Mouse (Mus musculus) ES-Bruce4 (cell line): ENCODE measurements around the gene H2afb3. TPM values are rescaled to one million over a fixed set of nuclear protein-coding genes. Genes with fewer than 3 reads are reported as not detected.
"Not testable (repeated sequence)": the region's sequence is repeated elsewhere in the genome, so short reads cannot be mapped to it uniquely, and the experiment has no call there.

ENCODE experiments used
- H3K27ac ChIP-seq: 2 replicates; pipeline ENCODE4 v1.5.1; 2012; ENCODE audit warnings: low read length, inconsistent platforms; ENCODE audit not compliant: insufficient read depth
- H3K27me3 ChIP-seq: 2 replicates; pipeline ENCODE4 v1.6.1; 2012; ENCODE audit warnings: mild to moderate bottlenecking, low read length, inconsistent platforms; ENCODE audit not compliant: control insufficient read depth, poor library complexity, insufficient read depth, severe bottlenecking
- H3K36me3 ChIP-seq: 2 replicates; pipeline ENCODE4 v1.6.1; 2012; ENCODE audit warnings: inconsistent platforms, mild to moderate bottlenecking, low read length, moderate library complexity; ENCODE audit not compliant: control insufficient read depth, poor library complexity, insufficient read depth, severe bottlenecking
- H3K4me1 ChIP-seq: one replicate; pipeline ENCODE4 v1.8.1; 2011; ENCODE audit warnings: low read length; ENCODE audit not compliant: control insufficient read depth, insufficient read depth
- H3K4me3 ChIP-seq: 2 replicates; pipeline ENCODE4 v1.5.1; 2011; ENCODE audit warnings: low read depth, mild to moderate bottlenecking, low read length
- H3K9ac ChIP-seq: 2 replicates; pipeline ENCODE4 v1.6.1; 2012; ENCODE audit warnings: low read depth, mild to moderate bottlenecking, inconsistent platforms; ENCODE audit not compliant: poor library complexity, severe bottlenecking
- H3K9me3 ChIP-seq: replicated peaks from 2 replicates; pipeline ENCODE4 v1.6.1; 2012; ENCODE audit warnings: mild to moderate bottlenecking, low read length, inconsistent platforms; ENCODE audit not compliant: control insufficient read depth, poor library complexity, insufficient read depth, severe bottlenecking
- CTCF ChIP-seq: IDR thresholded peaks from one replicate; pipeline ENCODE4 v1.8.1; 2011; ENCODE audit warnings: low read depth, low read length
- EP300 ChIP-seq: IDR thresholded peaks from 2 replicates; pipeline ENCODE4 v1.6.1; 2011; ENCODE audit warnings: low read depth, low read length; ENCODE audit not compliant: insufficient read depth
- POLR2A ChIP-seq: IDR thresholded peaks from one replicate; pipeline ENCODE4 v1.8.1; 2011; ENCODE audit warnings: low read length; ENCODE audit not compliant: insufficient read depth
- polyA plus RNA-seq: library from polyadenylated mRNA; stranded (reverse); fragments of >200 nt; gene quantifications from 2 replicates; pipeline ENCODE4 v1.2.4, GENCODE M21; 2011; ENCODE audit warnings: low read depth; ENCODE audit not compliant: missing spikeins, insufficient read depth, insufficient read length

Gene H2afb3
- not detected in 2 replicates for polyA plus RNA-seq

DNA sequence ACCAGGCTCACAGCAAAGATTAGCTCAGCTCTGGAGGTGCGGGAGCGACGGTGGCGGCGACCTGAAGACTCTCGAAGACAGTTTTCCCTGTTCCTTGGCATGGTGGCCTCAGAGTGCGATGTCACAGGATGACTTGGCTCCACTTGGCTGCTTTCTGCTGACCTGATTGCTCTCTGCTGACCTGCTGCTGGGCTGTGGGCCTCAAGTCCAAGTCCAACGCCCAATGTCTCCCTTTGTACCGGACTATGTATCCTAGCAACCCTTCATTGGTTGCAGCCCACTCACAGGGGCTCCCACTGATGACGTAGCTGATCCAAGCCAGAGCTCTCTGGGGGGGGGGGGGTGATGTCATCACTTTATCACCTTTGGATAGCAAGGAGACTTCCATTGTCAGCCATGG is at the start of gene H2afb3:
TSS of gene H2afb3 (minus strand) at position 101 of the 400 bp plus-strand sequence.
- not testable (repeated sequence) for H3K36me3 ChIP-seq, H3K4me3 ChIP-seq, H3K27me3 ChIP-seq, H3K9me3 ChIP-seq, H3K27ac ChIP-seq, H3K4me1 ChIP-seq, H3K9ac ChIP-seq

DNA sequence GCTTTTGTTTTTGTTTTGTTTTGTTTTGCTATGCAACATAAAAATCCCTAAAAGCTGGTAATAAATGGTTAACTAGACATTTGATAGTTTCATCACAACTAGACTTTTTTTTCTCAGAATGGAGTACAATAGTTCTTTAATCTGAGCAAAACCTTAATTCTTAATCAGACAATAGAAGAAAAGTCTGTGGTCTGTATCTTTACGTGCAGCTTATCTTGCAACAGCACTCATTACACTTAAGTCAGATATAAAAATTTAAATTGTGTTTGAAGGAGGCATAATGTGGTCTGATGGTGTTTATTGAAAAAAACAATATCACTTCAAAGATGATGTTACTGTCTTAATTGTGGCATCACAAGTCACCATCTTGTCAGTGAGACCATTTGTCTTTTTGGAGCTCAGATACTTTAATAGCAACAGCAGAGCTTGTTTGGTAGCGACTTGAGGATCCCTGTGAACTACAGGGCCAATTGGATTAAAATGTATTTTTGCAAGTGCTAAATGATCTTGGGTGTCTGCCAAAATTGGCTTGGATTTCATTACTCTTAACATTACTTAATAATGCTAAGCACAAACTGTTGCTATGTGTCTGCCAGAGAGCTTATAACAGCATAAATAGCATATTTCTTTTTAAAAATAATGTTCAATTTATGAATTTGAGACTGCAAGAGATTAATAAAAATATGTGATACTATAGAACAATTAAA is 11.3 kb downstream of the H2afb3 start:
- H3K4me1 ChIP-seq, result no peaks in the 10 kb centered on the region
- no peak overlapping the region for H3K4me3 ChIP-seq
- H3K27me3 ChIP-seq, result no peaks in the 10 kb centered on the region
- no peak overlapping the region for H3K27ac ChIP-seq
- H3K9me3 ChIP-seq, result no peaks in the 10 kb centered on the region
- H3K9ac ChIP-seq, result no peak overlapping the region
- H3K36me3 ChIP-seq, result no peaks in the 10 kb centered on the region
- TF ChIP-seq CTCF (no peak), POLR2A (no peak), EP300 (no peak)

GRCm38 (mm10) chrX:120292832-120293750 is 19.8 kb downstream of the H2afb3 start:
- H3K27me3 ChIP-seq, result peaks cover 2% of the 10 kb centered on the region; the same call in 1 of the 2 replicates
- H3K4me3 ChIP-seq, result peak overlapping the region; percentile 91
- H3K9ac ChIP-seq, result peak overlapping the region; percentile 36; the same call in 1 of the 2 replicates
- no peak overlapping the region for H3K27ac ChIP-seq
- H3K4me1 ChIP-seq, result no peaks in the 10 kb centered on the region
- no peaks in the 10 kb centered on the region for H3K9me3 ChIP-seq
- H3K36me3 ChIP-seq, result no peaks in the 10 kb centered on the region
- TF ChIP-seq CTCF (no peak), POLR2A (no peak), EP300 (no peak)

DNA sequence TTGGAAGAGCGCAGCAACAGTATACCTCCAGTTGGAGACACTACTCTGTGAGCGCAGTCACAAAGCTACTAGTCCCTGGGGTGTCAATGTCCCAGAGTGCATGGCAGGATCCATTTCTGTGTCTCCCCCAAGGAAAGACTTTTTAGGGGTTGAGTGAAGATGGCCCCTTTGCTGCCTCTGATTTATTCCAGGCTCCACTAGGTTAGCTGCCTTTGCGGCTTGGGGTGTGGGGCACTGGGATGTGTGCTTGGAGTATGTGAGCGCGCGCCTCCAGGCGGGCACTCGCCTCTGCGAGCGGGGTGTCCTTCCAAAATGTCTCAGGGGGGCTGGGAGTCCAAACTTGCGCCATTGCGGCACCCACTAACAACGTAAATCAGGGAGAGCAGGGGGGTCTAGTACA is 21.2 kb downstream of the H2afb3 start:
- Histone ChIP-seq H3K36me3 (no peaks in the 10 kb centered on the region), H3K9ac (no peak overlapping the region), H3K27me3 (peaks cover 2% of the 10 kb centered on the region; the same call in 1 of the 2 replicates), H3K9me3 (no peaks in the 10 kb centered on the region), H3K27ac (no peak overlapping the region), H3K4me3 (no peak overlapping the region), H3K4me1 (no peaks in the 10 kb centered on the region)
- TF ChIP-seq CTCF (no peak), POLR2A (no peak), EP300 (no peak)

DNA sequence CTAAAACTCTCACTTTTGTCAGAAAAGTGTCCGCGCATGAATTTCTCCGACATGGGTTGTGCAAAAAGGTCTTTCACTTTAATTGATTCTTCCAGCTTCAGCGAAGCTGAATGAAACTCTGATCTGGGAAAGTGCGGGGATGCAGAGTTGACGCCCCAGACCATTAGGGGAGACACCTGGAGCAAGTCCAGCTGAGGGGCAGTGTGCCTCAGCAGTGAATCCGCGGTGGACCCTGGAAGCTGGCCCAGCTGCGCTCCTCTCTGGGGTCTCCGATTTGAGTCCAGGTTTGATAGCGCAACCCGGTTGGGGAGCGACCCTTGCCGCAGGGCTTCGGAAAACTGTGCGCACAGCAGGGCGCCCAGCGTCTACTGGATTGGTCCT is 22.0 kb downstream of the H2afb3 start:
- H3K27me3 ChIP-seq, result peaks cover 2% of the 10 kb centered on the region; the same call in 1 of the 2 replicates
- peak overlapping the region; percentile 23; the same call in 1 of the 2 replicates for H3K4me3 ChIP-seq
- no peak overlapping the region for H3K27ac ChIP-seq
- no peaks in the 10 kb centered on the region for H3K9me3 ChIP-seq
- H3K36me3 ChIP-seq, result no peaks in the 10 kb centered on the region
- no peak for TF ChIP-seq EP300
- TF ChIP-seq CTCF, result no peak
- no peak for TF ChIP-seq POLR2A
- no peak overlapping the region; the same call in 1 of the 2 replicates for H3K9ac ChIP-seq
- no peaks in the 10 kb centered on the region for H3K4me1 ChIP-seq
